Mouse (Mus musculus): ENCODE results near the gene Baz2a.

DNA sequence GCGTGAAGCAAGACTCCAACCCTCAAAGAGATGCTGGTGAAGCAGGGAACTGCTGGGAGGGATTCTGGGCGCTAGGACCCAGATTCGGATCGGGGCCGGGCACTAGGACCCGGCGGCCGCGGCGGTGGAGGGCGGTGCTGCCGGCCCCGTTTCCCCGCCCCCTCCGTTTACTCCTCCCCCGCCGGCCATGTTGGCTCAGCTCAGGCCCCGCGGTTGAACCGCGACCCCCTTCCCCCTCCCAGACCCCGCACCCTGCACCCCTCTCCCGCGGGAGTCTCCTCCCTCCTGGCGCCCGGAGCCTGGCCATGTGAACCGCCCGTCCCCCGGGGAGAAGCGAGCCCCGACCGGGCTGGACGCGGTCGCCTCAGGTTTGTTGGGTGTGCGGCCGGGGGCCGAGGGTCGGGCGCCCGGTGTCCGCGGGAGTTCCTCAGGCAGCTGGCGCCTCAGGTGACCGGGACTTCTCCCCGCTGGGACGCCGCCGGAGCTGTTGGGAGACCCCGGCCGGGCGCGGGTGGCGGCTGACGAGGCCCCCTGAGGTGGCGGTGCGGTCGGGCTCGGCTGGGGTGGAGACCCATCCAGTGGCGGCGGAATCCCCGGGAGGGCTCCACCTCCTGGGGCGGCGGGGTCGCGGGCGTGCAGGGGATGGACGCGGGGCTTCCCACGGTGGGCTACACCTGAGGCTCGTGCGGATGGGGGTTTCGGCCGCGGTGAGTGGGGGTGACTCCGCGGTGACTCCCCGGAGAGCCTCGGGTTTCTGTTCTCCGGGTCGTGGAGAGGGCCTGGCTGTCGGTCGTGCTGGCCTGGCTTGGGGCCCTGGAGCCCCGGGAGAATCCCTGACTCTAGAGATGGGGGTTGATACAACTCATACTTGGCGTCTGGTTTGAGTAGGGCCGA, 5.6 kb downstream of the Baz2a start:
- TF ChIP-seq CTCF (IDR thresholded peaks at IDR 0.05; ENCODE audit: extremely low read depth, insufficient read length, insufficient replicate concordance, low read depth, low read length) (no peak), POLR2A (IDR thresholded peaks at IDR 0.05; ENCODE audit: low read depth, low read length) (no peak)

Data from small intestine, adult 2 months (tissue).